Mouse (Mus musculus) CD4-positive, CD25-positive, alpha-beta regulatory T cell, adult 4 months (primary cell): ENCODE data around the gene Bsdc1. TPM values are rescaled to one million over a fixed set of nuclear protein-coding genes. Genes with fewer than 3 reads are reported as not detected.

ENCODE experiments used
- ATAC-seq: one replicate; pipeline ENCODE4 v1.8.0; 2017
- polyA plus RNA-seq, 2 experiments: library from polyadenylated mRNA; unstranded; fragments of 100-300 nt; shearing (Covaris generic); gene quantifications; one replicate each; pipeline ENCODE4 v1.2.1; 2017

The Bsdc1 gene
- polyA plus RNA-seq, 2 experiments from 2014 or later, result 30.8 to 37.9 TPM

GRCm38 (mm10) chr4:129481090-129481489, 19.7 kb downstream of the Bsdc1 start:
- ATAC-seq, result no peak

GRCm38 (mm10) chr4:129490972-129491880, 29.8 kb downstream of the Bsdc1 start, which contains the start of the genes Tssk3 and Fam229a:
Tssk3 (minus strand) TSS chr4:129491022.
Fam229a (plus strand) TSS chr4:129491190.
- no peak for ATAC-seq

- ATAC-seq, result no peak
Measured at GRCm38 (mm10) chr4:129494681-129495080, 33.3 kb downstream of the Bsdc1 start.

- ATAC-seq, result no peak
Measured at GRCm38 (mm10) chr4:129495672-129496562, 34.5 kb downstream of the Bsdc1 start.

- peak; percentile 59 for ATAC-seq
Measured at GRCm38 (mm10) chr4:129496631-129497030, 35.2 kb downstream of the Bsdc1 start.

- ATAC-seq, result no peak
Measured at GRCm38 (mm10) chr4:129498941-129499340, 37.6 kb downstream of the Bsdc1 start.

GRCm38 (mm10) chr4:129500017-129500416, 38.6 kb downstream of the Bsdc1 start:
- ATAC-seq, result no peak

GRCm38 (mm10) chr4:129500607-129501566, 39.5 kb downstream of the Bsdc1 start:
- peak; percentile 79 for ATAC-seq

GRCm38 (mm10) chr4:129502327-129502888, 41.0 kb downstream of the Bsdc1 start:
- no peak for ATAC-seq

- no peak for ATAC-seq
Measured at GRCm38 (mm10) chr4:129502901-129503444, 41.6 kb downstream of the Bsdc1 start.

GRCm38 (mm10) chr4:129505511-129505910, 44.1 kb downstream of the Bsdc1 start:
- ATAC-seq, result no peak

GRCm38 (mm10) chr4:129507434-129508236, 46.3 kb downstream of the Bsdc1 start:
- peak; percentile 96 for ATAC-seq

GRCm38 (mm10) chr4:129508237-129508515, 46.8 kb downstream of the Bsdc1 start:
- no peak for ATAC-seq

GRCm38 (mm10) chr4:129508834-129509600, 47.6 kb downstream of the Bsdc1 start:
- no peak for ATAC-seq

- ATAC-seq, result no peak
Measured at GRCm38 (mm10) chr4:129509650-129510049, 48.3 kb downstream of the Bsdc1 start.

GRCm38 (mm10) chr4:129510723-129511412, 49.5 kb downstream of the Bsdc1 start:
- no peak for ATAC-seq

- no peak for ATAC-seq
Measured at GRCm38 (mm10) chr4:129511413-129512096, 50.2 kb downstream of the Bsdc1 start.

- peak; percentile 79 for ATAC-seq
Measured at GRCm38 (mm10) chr4:129513086-129513767, 51.8 kb downstream of the Bsdc1 start, which contains the start of gene Marcksl1. Marcksl1 (plus strand) TSS chr4:129513581.
